Mouse (Mus musculus) embryonic facial prominence, embryonic 14.5 days (tissue): Measurements from ENCODE around the gene Nfkbia. TPM values are rescaled to one million over a fixed set of nuclear protein-coding genes. Genes with fewer than 3 reads are reported as not detected.

Experiments
- ATAC-seq: fragments of 200-750 bp; cut with Nextera tagmentation; 2 replicates; pipeline ENCODE4 v1.8.0; 2017; ENCODE audit warnings: low read depth, moderate number of reproducible peaks, moderate TSS enrichment
- DNase-seq: peaks from one replicate; pipeline ENCODE4 v3.0.0-alpha.2; 2015; ENCODE audit warnings: low spot score
- H3K27ac ChIP-seq: fragments of 300-500 bp; sonication (generic); replicated peaks from 2 replicates; pipeline ENCODE4 v1.5.1; 2014; ENCODE audit warnings: low read depth, mild to moderate bottlenecking, low read length, moderate library complexity
- H3K27me3 ChIP-seq: fragments of 300-500 bp; sonication (generic); replicated peaks from 2 replicates; pipeline ENCODE4 v1.6.1; 2014; ENCODE audit warnings: low read length; ENCODE audit not compliant: control insufficient read depth, insufficient read depth
- H3K36me3 ChIP-seq: fragments of 300-500 bp; sonication (generic); 2 replicates; pipeline ENCODE4 v1.6.1; 2014; ENCODE audit warnings: low read length, mixed read lengths; ENCODE audit not compliant: control insufficient read depth, insufficient read depth
- H3K4me1 ChIP-seq: fragments of 300-500 bp; sonication (generic); 2 replicates; pipeline ENCODE4 v1.6.1; 2014; ENCODE audit warnings: antibody characterized with exemption, low read length; ENCODE audit not compliant: control insufficient read depth, insufficient read depth
- H3K4me2 ChIP-seq: fragments of 300-500 bp; sonication (generic); 2 replicates; pipeline ENCODE4 v1.6.1; 2014; ENCODE audit warnings: low read depth, mild to moderate bottlenecking, low read length, moderate library complexity, mixed read lengths
- H3K4me3 ChIP-seq: fragments of 300-500 bp; sonication (generic); 2 replicates; pipeline ENCODE4 v1.5.1; 2014; ENCODE audit warnings: low read depth, mild to moderate bottlenecking, low read length
- H3K9ac ChIP-seq: fragments of 300-500 bp; sonication (generic); 2 replicates; pipeline ENCODE4 v1.6.1; 2014; ENCODE audit warnings: low read depth, mild to moderate bottlenecking, low read length, moderate library complexity, mixed read lengths
- H3K9me3 ChIP-seq: fragments of 300-500 bp; sonication (generic); 2 replicates; pipeline ENCODE4 v1.6.1; 2016; ENCODE audit warnings: low read length; ENCODE audit not compliant: control insufficient read depth
- WGBS: fragments of 180-500 bp; shearing (Covaris S2); extraction: QIAGEN DNeasy Blood & Tissue Kit; methylation state at CpG from one replicate; pipeline ENCODE4 v1.1.7; 2014; 5-methylcytosine and 5-hydroxymethylcytosine counted together
- polyA plus RNA-seq: library from polyadenylated mRNA; unstranded; fragments of >200 nt; fragmentation: Nextera tagmentation; extraction: Ambion mirVana; gene quantifications from 2 replicates; pipeline ENCODE4 v1.2.1, GENCODE M21; 2014

Nfkbia gene
- polyA plus RNA-seq: 101 and 102 TPM in 2 replicates

- H3K36me3 ChIP-seq: peaks cover 40% of the 10 kb centered on the region
- no peaks in the 10 kb centered on the region for H3K27me3 ChIP-seq
- H3K9me3 ChIP-seq: no peaks in the 10 kb centered on the region
- ATAC-seq (peak; percentile 91), DNase-seq (peak; percentile 95)
- H3K9ac ChIP-seq: peak within 1 kb of the TSS; percentile 98
- peaks cover 23% of the 10 kb centered on the region for H3K4me1 ChIP-seq
- 1% methylated on average over 35 of the region's 58 CpGs for WGBS
- peak within 1 kb of the TSS; percentile 91 for H3K4me3 ChIP-seq
- H3K4me2 ChIP-seq: peak within 1 kb of the TSS; percentile 63
- peak within 1 kb of the TSS; percentile 100 for H3K27ac ChIP-seq
Measured at GRCm38 (mm10) chr12:55492184-55492898, at the start of gene Nfkbia. TSS of gene Nfkbia (minus strand) at chr12:55492647.

DNA sequence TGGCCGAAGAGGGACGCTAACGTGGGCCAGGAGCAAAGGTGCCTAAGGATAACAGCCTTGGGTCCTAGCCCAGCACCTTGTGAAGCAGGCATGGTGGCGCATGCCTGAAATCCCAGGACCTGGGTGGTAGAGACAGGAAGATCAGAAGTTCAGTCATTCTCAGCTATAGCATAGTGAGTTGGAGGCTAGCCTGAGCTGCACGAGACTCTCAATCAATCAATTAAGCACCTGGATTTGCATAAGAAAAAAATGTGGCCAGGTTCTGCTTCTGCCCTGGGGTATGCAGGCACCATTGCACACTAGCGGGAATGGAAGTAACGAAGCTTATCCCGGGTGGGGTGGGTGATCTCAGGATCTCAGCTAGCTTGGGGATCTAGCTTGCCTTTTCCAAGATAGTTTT, 46.7 kb upstream of the Nfkbia start:
- Histone ChIP-seq H3K4me2 (no peak overlapping the region), H3K27ac (no peak overlapping the region), H3K27me3 (peaks cover 14% of the 10 kb centered on the region), H3K4me1 (no peaks in the 10 kb centered on the region), H3K9me3 (no peaks in the 10 kb centered on the region), H3K36me3 (no peaks in the 10 kb centered on the region), H3K4me3 (no peak overlapping the region), H3K9ac (no peak overlapping the region)
- 60% methylated on average over 8 of the region's 8 CpGs for WGBS
- DNase-seq (no peak), ATAC-seq (no peak)

GRCm38 (mm10) chr12:55538328-55538971, 46.0 kb upstream of the Nfkbia start:
- Histone ChIP-seq H3K27me3 (peaks cover 14% of the 10 kb centered on the region), H3K27ac (no peak overlapping the region), H3K9ac (no peak overlapping the region), H3K9me3 (no peaks in the 10 kb centered on the region), H3K36me3 (no peaks in the 10 kb centered on the region), H3K4me2 (no peak overlapping the region), H3K4me3 (no peak overlapping the region), H3K4me1 (no peaks in the 10 kb centered on the region)
- ATAC-seq: 0 out of 2 replicates have a peak, but pooled peaks have one; percentile 57
- DNase-seq: no peak
- WGBS: 90% methylated on average over 1 of the region's 1 CpGs

DNA sequence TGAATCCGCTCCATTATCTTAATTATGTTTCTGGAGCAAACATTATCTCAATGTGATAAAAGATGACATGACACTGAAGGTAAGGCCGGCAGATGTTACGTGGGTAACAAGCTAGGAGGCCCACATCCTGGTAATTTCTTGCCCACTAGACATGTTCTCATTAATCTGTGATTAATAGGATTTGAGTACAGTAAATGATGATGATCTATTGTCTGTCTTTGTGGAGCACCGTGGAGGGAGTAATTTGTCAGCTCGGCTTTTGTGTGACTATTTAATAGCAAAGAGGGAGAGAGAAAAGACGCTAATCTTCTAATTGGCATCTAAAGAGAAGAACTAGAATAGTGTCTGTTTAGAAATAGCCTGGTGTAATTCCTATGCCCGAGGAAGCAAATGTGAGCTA, 45.3 kb upstream of the Nfkbia start:
- no peaks in the 10 kb centered on the region for H3K9me3 ChIP-seq
- peaks cover 14% of the 10 kb centered on the region for H3K27me3 ChIP-seq
- no peak overlapping the region for H3K4me3 ChIP-seq
- H3K27ac ChIP-seq: no peak overlapping the region
- H3K9ac ChIP-seq: no peak overlapping the region
- no peaks in the 10 kb centered on the region for H3K36me3 ChIP-seq
- peak; percentile 26; the same call in 1 of the 2 replicates for ATAC-seq
- H3K4me1 ChIP-seq: no peaks in the 10 kb centered on the region
- WGBS: 65% methylated on average over 7 of the region's 7 CpGs
- no peak overlapping the region for H3K4me2 ChIP-seq
- peak; percentile 14 for DNase-seq

DNA sequence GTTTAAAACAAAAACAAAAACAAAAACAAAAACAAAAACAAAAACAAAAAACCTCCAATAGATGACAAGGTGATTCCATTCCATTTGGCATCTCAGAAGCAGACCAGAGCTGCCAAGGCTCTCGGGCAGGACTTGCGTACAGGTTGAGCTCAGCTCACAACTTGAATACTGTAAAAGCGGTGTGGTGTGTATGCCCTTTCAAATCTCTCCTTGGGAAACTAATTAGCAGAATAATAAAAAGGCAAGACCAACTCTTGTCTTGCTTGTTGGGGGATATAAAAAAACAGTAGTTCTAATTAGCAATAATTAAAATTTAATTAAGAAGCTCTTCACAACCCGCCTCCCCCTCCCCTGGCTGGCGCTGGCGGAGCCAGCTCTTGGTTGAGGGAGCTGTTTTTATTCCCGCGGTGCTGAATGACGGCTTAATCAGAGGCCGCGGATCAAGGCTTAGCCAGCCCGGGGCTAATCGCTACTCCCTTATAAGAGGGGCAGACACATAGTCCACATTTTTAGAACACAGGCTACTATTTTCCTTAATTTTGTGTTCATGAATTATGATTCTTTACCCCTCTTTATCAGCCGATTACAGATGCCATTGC, 44.2 kb upstream of the Nfkbia start:
- no peak overlapping the region for H3K9ac ChIP-seq
- WGBS: 8% methylated on average over 14 of the region's 14 CpGs
- H3K4me1 ChIP-seq: no peaks in the 10 kb centered on the region
- H3K4me2 ChIP-seq: no peak overlapping the region
- no peak overlapping the region for H3K27ac ChIP-seq
- H3K9me3 ChIP-seq: no peaks in the 10 kb centered on the region
- H3K4me3 ChIP-seq: no peak overlapping the region
- peaks cover 14% of the 10 kb centered on the region for H3K27me3 ChIP-seq
- H3K36me3 ChIP-seq: no peaks in the 10 kb centered on the region
- DNase-seq: peak; percentile 67
- ATAC-seq: no peak

GRCm38 (mm10) chr12:55526983-55527752, 34.7 kb upstream of the Nfkbia start:
- no peak overlapping the region for H3K27ac ChIP-seq
- H3K4me1 ChIP-seq: no peaks in the 10 kb centered on the region
- no peaks in the 10 kb centered on the region for H3K9me3 ChIP-seq
- no peak overlapping the region for H3K9ac ChIP-seq
- H3K36me3 ChIP-seq: no peaks in the 10 kb centered on the region
- no peak overlapping the region for H3K4me3 ChIP-seq
- DNase-seq: peak; percentile 30
- 54% methylated on average over 15 of the region's 15 CpGs for WGBS
- ATAC-seq: no peak
- H3K4me2 ChIP-seq: no peak overlapping the region
- H3K27me3 ChIP-seq: no peaks in the 10 kb centered on the region

DNA sequence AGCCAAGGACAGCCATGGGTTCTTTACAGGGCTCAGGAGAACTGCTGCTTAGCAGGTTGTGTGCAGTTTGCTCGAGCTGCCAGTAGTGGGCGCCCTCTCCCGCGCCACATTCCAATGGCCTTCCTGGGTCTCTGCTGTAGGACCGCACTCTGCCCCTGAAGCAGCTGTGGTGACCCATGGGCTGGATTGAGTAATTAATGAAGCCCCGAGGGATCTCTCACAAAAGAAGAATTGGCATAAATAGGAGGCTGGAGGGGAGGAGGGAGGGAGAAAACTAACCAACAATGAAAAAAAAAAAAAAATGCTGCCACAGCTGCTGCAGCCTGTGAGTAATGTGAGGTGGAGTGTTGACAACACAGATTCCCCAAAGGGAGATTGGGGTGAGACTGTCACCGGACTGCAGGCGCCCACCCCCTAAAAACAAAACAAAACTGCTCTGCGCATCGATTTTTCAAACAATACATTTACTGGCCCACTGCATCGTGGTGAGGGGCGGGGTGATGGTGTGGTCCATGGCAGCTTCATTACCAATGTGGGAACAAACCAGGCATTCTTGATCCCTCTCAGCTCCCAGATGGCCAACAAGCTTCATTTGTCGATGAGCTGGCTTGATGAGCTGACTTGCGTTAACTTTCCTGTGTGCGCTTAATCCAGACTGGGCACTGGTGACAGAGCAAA, 25.8 kb upstream of the Nfkbia start:
- Histone ChIP-seq H3K4me3 (no peak overlapping the region), H3K27me3 (no peaks in the 10 kb centered on the region), H3K36me3 (no peaks in the 10 kb centered on the region), H3K9ac (no peak overlapping the region), H3K9me3 (no peaks in the 10 kb centered on the region), H3K4me1 (no peaks in the 10 kb centered on the region), H3K4me2 (no peak overlapping the region), H3K27ac (no peak overlapping the region)
- 45% methylated on average over 15 of the region's 15 CpGs for WGBS
- ATAC-seq: peak; percentile 77
- DNase-seq: peak; percentile 38

DNA sequence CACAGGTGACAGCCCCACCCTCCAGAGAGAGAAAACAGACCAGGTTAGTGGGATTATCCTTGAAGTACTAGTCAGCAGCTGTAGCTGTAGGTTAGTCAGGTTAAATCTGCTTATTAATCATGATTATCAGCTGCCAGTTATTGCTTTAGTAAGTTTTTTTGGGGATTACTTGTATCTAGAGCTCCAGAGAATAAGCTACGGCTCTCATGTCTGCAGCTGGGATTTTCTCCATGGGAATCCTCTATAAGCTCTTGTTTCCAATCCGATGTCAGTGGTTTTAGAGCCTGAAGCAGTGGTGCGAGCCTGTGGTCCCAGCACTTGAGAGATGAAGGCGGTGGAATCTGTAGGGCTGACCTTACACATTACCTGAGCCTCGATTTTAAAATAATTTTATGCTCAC, 16.4 kb upstream of the Nfkbia start:
- 82% methylated on average over 5 of the region's 5 CpGs for WGBS
- Histone ChIP-seq H3K9me3 (no peaks in the 10 kb centered on the region), H3K4me3 (no peak overlapping the region), H3K27me3 (no peaks in the 10 kb centered on the region), H3K36me3 (no peaks in the 10 kb centered on the region), H3K27ac (no peak overlapping the region), H3K4me1 (no peaks in the 10 kb centered on the region), H3K9ac (no peak overlapping the region), H3K4me2 (no peak overlapping the region)
- DNase-seq (no peak), ATAC-seq (no peak)
